ENCODE assay signal across 10 mouse cellular contexts in genomic region chrX:103937333-103937732, GRCm38 (mm10). TPM values are rescaled to one million over a fixed set of nuclear protein-coding genes. Genes with fewer than 3 reads are reported as not detected.
A peak's percentile ranks its signal among the peaks of the same experiment; 100 is the strongest.
DNase-seq lines count a peak whose midpoint lies in the region; ATAC-seq lines count a peak whose summit lies in the region.
"Had no signal": no experiment of that assay in that cellular context is flagged by ENCODE, and none has a peak within 500 bp of the region (broad histone marks: within the 10 kb centered on the region; RNA-seq: fewer than 3 reads in every experiment).

No protein-coding gene starts in this region.

- H3K27ac ChIP-seq in embryonic facial prominence, embryonic 14.5 days (replicated peaks; ENCODE audit: low read depth, low read length) = no peak overlapping the region
- H3K27ac ChIP-seq: heart, embryonic 15.5 days; lung, embryonic 15.5 days had no signal

- peak; percentile 13 to 28 for DNase-seq in cerebellum, adult 18-20 months
- peak; percentile 16 for DNase-seq in layer of hippocampus, adult 11-12 months (ENCODE audit: low spot score)
- no peak for DNase-seq in layer of hippocampus, adult 9-11 months
- peak; percentile 33 for DNase-seq in A20 (ENCODE audit: low read depth, low spot score)
- DNase-seq in embryonic facial prominence, embryonic 14.5 days (ENCODE audit: low spot score) = peak; percentile 8
- DNase-seq in spleen, postnatal 10 days (ENCODE audit: low spot score in 2 of 2) = no peak
- DNase-seq in frontal cortex, postnatal 14 days (ENCODE audit: low spot score in 2 of 2) = no peak

- H3K27me3 ChIP-seq in embryonic facial prominence, embryonic 14.5 days (replicated peaks; ENCODE audit: control insufficient read depth, insufficient read depth, low read length) = peaks cover 14% of the 10 kb centered on the region; the same call in 1 of the 2 replicates

- no peaks in the 10 kb centered on the region for H3K4me1 ChIP-seq in embryonic facial prominence, embryonic 14.5 days (ENCODE audit: control insufficient read depth, insufficient read depth, low read length)
- H3K4me1 ChIP-seq: heart, embryonic 15.5 days; lung, embryonic 15.5 days had no signal

- H3K9ac ChIP-seq in embryonic facial prominence, embryonic 14.5 days (ENCODE audit: low read depth, low read length) = no peak overlapping the region
- H3K9ac ChIP-seq: heart, embryonic 15.5 days; lung, embryonic 15.5 days had no signal

- H3K4me3 ChIP-seq in embryonic facial prominence, embryonic 14.5 days (ENCODE audit: low read depth, low read length) = no peak overlapping the region
- H3K4me3 ChIP-seq: heart, embryonic 15.5 days; lung, embryonic 15.5 days had no signal

- H3K9me3 ChIP-seq in embryonic facial prominence, embryonic 14.5 days (ENCODE audit: control insufficient read depth, low read length) = no peaks in the 10 kb centered on the region
- H3K9me3 ChIP-seq: heart, embryonic 15.5 days; lung, embryonic 15.5 days had no signal

- WGBS in embryonic facial prominence, embryonic 14.5 days = 16% methylated on average over 3 of the region's 3 CpGs

- ATAC-seq in cerebellum, adult (ENCODE audit: insufficient number of reproducible peaks, low FRiP score, low TSS enrichment) = no peak
- ATAC-seq in embryonic facial prominence, embryonic 14.5 days (ENCODE audit: low read depth) = no peak

- H3K36me3 ChIP-seq in embryonic facial prominence, embryonic 14.5 days (ENCODE audit: control insufficient read depth, insufficient read depth, low read length) = no peaks in the 10 kb centered on the region
- H3K36me3 ChIP-seq: heart, embryonic 15.5 days; lung, embryonic 15.5 days had no signal

- no peak overlapping the region for H3K4me2 ChIP-seq in embryonic facial prominence, embryonic 14.5 days (ENCODE audit: low read depth, low read length)
- H3K4me2 ChIP-seq: heart, embryonic 15.5 days; lung, embryonic 15.5 days had no signal

RNA-seq across cellular contexts. Expression of gene Rlim, which starts 43.8 kb away (rescaled TPM):
- polyA plus RNA-seq in embryonic facial prominence, embryonic 14.5 days (2014; fragmentation: Nextera tagmentation; extraction: Ambion mirVana) = 30.6 and 34.7 TPM in 2 replicates

Comparison
In these comparisons a context has a peak if more than half of its experiments do, and no peak if none do; other contexts are left out.
1. DNase-seq: peak in cerebellum, adult 18-20 months (2 of 2), layer of hippocampus, adult 11-12 months (single experiment), A20 (single experiment) and embryonic facial prominence, embryonic 14.5 days (single experiment); none in layer of hippocampus, adult 9-11 months (single experiment), spleen, postnatal 10 days (0 of 2) and frontal cortex, postnatal 14 days (0 of 2).